ENCODE assay signal across 8 mouse cellular contexts in the genomic region with DNA sequence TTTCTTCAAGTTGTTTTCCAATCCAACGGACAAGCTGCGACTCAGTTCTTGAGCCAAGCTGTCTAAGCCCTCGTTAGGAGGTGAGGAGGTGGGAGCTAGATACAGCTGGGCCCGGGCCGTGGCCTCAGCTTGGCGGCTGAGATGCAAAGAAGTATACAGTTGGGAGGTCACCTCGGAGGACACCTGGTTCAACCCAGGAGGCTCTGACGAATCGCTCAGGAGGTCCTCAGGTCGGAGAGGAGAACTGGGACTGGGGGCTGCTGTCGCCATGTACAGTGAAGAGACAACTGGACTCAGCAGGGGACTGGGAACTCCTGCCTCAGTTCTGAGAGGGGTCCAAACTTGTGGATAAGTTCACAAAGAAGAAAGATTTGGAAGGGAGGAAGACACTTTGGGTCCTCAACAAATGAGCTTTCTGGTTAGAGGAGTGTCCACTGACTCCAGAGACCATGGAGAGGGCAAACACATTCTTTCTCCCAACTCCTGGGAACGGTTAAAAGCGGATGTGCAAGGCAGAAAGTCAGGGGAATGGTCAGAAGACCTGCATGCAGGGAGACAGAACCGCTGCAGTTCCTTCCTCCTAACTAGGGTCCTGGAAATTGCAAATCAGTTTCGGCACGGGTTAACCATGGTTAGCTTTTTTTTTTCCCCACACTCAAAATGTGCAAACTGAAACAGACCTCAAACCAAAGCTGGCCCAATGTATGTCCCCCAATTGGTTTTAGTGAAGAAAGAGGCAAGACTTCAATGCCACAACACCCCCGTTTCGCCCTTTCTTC. TPM values are rescaled to one million over a fixed set of nuclear protein-coding genes. Genes with fewer than 3 reads are reported as not detected.
DNase-seq lines count a peak whose midpoint lies in the region; ATAC-seq and TF ChIP-seq lines count a peak whose summit lies in the region.

No protein-coding gene starts in this region.

- no peak for TF ChIP-seq RAD21 in MEL (IDR thresholded peaks at IDR 0.05; ENCODE audit: low read depth, low read length)

- TF ChIP-seq POLR2A in kidney, adult 2 months (IDR thresholded peaks at IDR 0.05; ENCODE audit: low read depth, low read length): no peak
- no peak for TF ChIP-seq POLR2A in MEL (IDR thresholded peaks at IDR 0.05; ENCODE audit: control insufficient read depth in 1 of 2, insufficient read depth in 1 of 2, low read depth in 1 of 2, low read length in 2 of 2, poor library complexity in 1 of 2)

- no peaks in the 10 kb centered on the region for H3K9me3 ChIP-seq in MEL (replicated peaks; ENCODE audit: insufficient read depth, low read length)
- no peaks in the 10 kb centered on the region for H3K9me3 ChIP-seq in forebrain, embryonic 14.5 days (replicated peaks; ENCODE audit: control insufficient read depth, low read length)
- H3K9me3 ChIP-seq in liver, embryonic 14.5 days (ENCODE audit: control insufficient read depth, low read length): no peaks in the 10 kb centered on the region

- H3K4me3 ChIP-seq in kidney, adult 2 months (ENCODE audit: insufficient read depth, low read depth, low read length): peak overlapping the region; percentile 68
- H3K4me3 ChIP-seq in MEL (ENCODE audit: control insufficient read depth in 1 of 2, insufficient read depth in 1 of 2, low read depth in 2 of 2, low read length in 2 of 2): peak overlapping the region; percentile 71 to 77
- peak overlapping the region; percentile 55 for H3K4me3 ChIP-seq in forebrain, embryonic 14.5 days (ENCODE audit: low read depth, low read length)
- H3K4me3 ChIP-seq in liver, embryonic 14.5 days (ENCODE audit: insufficient read depth in 1 of 2, low read depth in 2 of 2, low read length in 2 of 2): peak overlapping the region; percentile 83 to 86

- H3K27ac ChIP-seq in kidney, adult 2 months (ENCODE audit: insufficient read depth, low read depth, low read length): peak overlapping the region; percentile 62
- H3K27ac ChIP-seq in MEL (ENCODE audit: control insufficient read depth, low read depth, low read length): peak overlapping the region; percentile 80
- peak overlapping the region; percentile 82 for H3K27ac ChIP-seq in forebrain, embryonic 14.5 days (ENCODE audit: low read depth, low read length)
- H3K27ac ChIP-seq in liver, embryonic 14.5 days: peak overlapping the region; percentile 89

- peak overlapping the region; percentile 90 for H3K9ac ChIP-seq in MEL (ENCODE audit: control insufficient read depth, low read depth, low read length, poor library complexity, severe bottlenecking)
- peak overlapping the region; percentile 73 for H3K9ac ChIP-seq in forebrain, embryonic 14.5 days (ENCODE audit: low read length)
- H3K9ac ChIP-seq in liver, embryonic 14.5 days (replicated peaks): peak overlapping the region; percentile 98

- ATAC-seq in forebrain, embryonic 14.5 days: no peak
- no peak for ATAC-seq in liver, embryonic 14.5 days (ENCODE audit: insufficient read depth)

- H3K4me2 ChIP-seq in forebrain, embryonic 14.5 days (ENCODE audit: low read length): peak overlapping the region; percentile 68
- H3K4me2 ChIP-seq in liver, embryonic 14.5 days (ENCODE audit: low read depth): peak overlapping the region; percentile 100

- peaks cover 10% of the 10 kb centered on the region; the same call in 1 of the 2 replicates for H3K4me1 ChIP-seq in kidney, adult 2 months (ENCODE audit: control insufficient read depth, insufficient read depth, low read length)
- H3K4me1 ChIP-seq in MEL (ENCODE audit: control insufficient read depth in 1 of 2, insufficient read depth in 2 of 2, low read length in 2 of 2): peaks cover 16 to 39% of the 10 kb centered on the region in 2 experiments
- H3K4me1 ChIP-seq in forebrain, embryonic 14.5 days (ENCODE audit: control insufficient read depth, insufficient read depth, low read length): peaks cover 31% of the 10 kb centered on the region
- H3K4me1 ChIP-seq in liver, embryonic 14.5 days (replicated peaks; ENCODE audit: control insufficient read depth in 2 of 2, insufficient read depth in 2 of 2, low read length in 1 of 2): peaks cover 21 to 26% of the 10 kb centered on the region in 2 experiments

- no peaks in the 10 kb centered on the region for H3K27me3 ChIP-seq in kidney, adult 2 months (replicated peaks; ENCODE audit: control insufficient read depth, insufficient read depth, low read length)
- H3K27me3 ChIP-seq in MEL (ENCODE audit: control insufficient read depth in 1 of 2, insufficient read depth in 2 of 2, low read length in 2 of 2): no peaks in the 10 kb centered on the region
- no peaks in the 10 kb centered on the region for H3K27me3 ChIP-seq in forebrain, embryonic 14.5 days (replicated peaks; ENCODE audit: control insufficient read depth, insufficient read depth, low read length)
- H3K27me3 ChIP-seq in liver, embryonic 14.5 days (ENCODE audit: control insufficient read depth, insufficient read depth, low read length): peaks cover 17% of the 10 kb centered on the region

- H3K36me3 ChIP-seq in kidney, adult 2 months (ENCODE audit: control insufficient read depth, insufficient read depth, low read length): no peaks in the 10 kb centered on the region
- H3K36me3 ChIP-seq in MEL (ENCODE audit: control insufficient read depth in 1 of 2, insufficient read depth in 2 of 2, low read length in 2 of 2): peaks cover 2 to 32% of the 10 kb centered on the region in 2 experiments; a peak in 3 of 4 replicates
- peaks cover 26% of the 10 kb centered on the region for H3K36me3 ChIP-seq in forebrain, embryonic 14.5 days (ENCODE audit: control insufficient read depth, insufficient read depth, low read length)
- no peaks in the 10 kb centered on the region; the same call in 1 of the 2 replicates for H3K36me3 ChIP-seq in liver, embryonic 14.5 days (replicated peaks; ENCODE audit: control insufficient read depth, insufficient read depth, low read depth)

- 12% methylated on average over 18 of the region's 18 CpGs for WGBS in kidney, adult 2 months
- 11% methylated on average over 18 of the region's 18 CpGs for WGBS in forebrain, embryonic 14.5 days
- WGBS in liver, embryonic 14.5 days (ENCODE audit: insufficient replicate concordance): 30% methylated on average over 18 of the region's 18 CpGs

- no peak for TF ChIP-seq CTCF in kidney, adult 2 months (conservative IDR thresholded peaks at IDR 0.05; ENCODE audit: insufficient read depth, insufficient read length, low read depth, low read length)
- no peak for TF ChIP-seq CTCF in MEL (IDR thresholded peaks at IDR 0.05 in 2 of 3, conservative IDR thresholded peaks at IDR 0.05 in 1 of 3; ENCODE audit: control insufficient read depth in 1 of 3, insufficient read depth in 1 of 3, low read depth in 2 of 3, low read length in 3 of 3, poor library complexity in 1 of 3, severe bottlenecking in 1 of 3)
- no peak for TF ChIP-seq CTCF in liver, embryonic 14.5 days (IDR thresholded peaks at IDR 0.05; ENCODE audit: low read depth)

- no peak for TF ChIP-seq EP300 in MEL (IDR thresholded peaks at IDR 0.05; ENCODE audit: low read depth in 1 of 2, low read length in 2 of 2)
- TF ChIP-seq EP300 in liver, embryonic 14.5 days (IDR thresholded peaks at IDR 0.05; ENCODE audit: low read depth): no peak

- DNase-seq in kidney, adult 2 months: no peak
- DNase-seq in kidney, postnatal 25 days: no peak
- DNase-seq in MEL (ENCODE audit: low read depth, low spot score): peak; percentile 59
- DNase-seq in forebrain, embryonic 14.5 days (ENCODE audit: low spot score): no peak
- DNase-seq in liver, embryonic 14.5 days (ENCODE audit: low read depth in 3 of 3, low spot score in 3 of 3): no peak
- DNase-seq in thymus, postnatal 25 days: peak; percentile 36
- DNase-seq in adrenal gland, adult 18-20 months (ENCODE audit: low spot score in 2 of 2): no peak
- DNase-seq in right cerebral cortex, adult 18-20 months: no peak

- peaks cover 16% of the 10 kb centered on the region for H3K79me2 ChIP-seq in MEL (ENCODE audit: control insufficient read depth, insufficient read depth, low read length, poor library complexity)

RNA-seq across cellular contexts. Expression of gene Cntrob, which starts 0.7 kb away (rescaled TPM):
- polyA plus RNA-seq in kidney, adult 2 months (2012; rRNA removed): 4.6 and 5.7 TPM in 2 replicates
- 16.5 and 17.8 TPM in 2 replicates for total RNA-seq in MEL (2012; rRNA removed)
- 10 to 100 TPM in 1 of 2 experiments, not detected in 1; 38.3 TPM for polyA plus RNA-seq in MEL (2012; ENCODE audit: insufficient read depth in 1 of 2, insufficient read length in 2 of 2, low read depth in 1 of 2, low replicate concordance in 2 of 2, missing spikeins in 1 of 2)
- 13.9 and 18.9 TPM in 2 replicates for polyA plus RNA-seq in forebrain, embryonic 14.5 days (2014; fragmentation: Nextera tagmentation; extraction: Ambion mirVana)
- polyA plus RNA-seq in liver, embryonic 14.5 days (2012; rRNA removed): 7.8 and 9.8 TPM in 2 replicates
- 5.0 and 6.5 TPM in 2 replicates for polyA plus RNA-seq in liver, embryonic 14.5 days (2014; fragmentation: Nextera tagmentation; extraction: Ambion mirVana)
- 1 to 10 TPM; 3.6 to 4.1 TPM for total RNA-seq in adrenal gland, adult 18-20 months (2021)

RNA-seq across cellular contexts. Expression of gene Trappc1, which starts 0.9 kb away (rescaled TPM):
- 57.9 and 72.3 TPM in 2 replicates for polyA plus RNA-seq in kidney, adult 2 months (2012; rRNA removed)
- 57.6 and 58.6 TPM in 2 replicates for total RNA-seq in MEL (2012; rRNA removed)
- polyA plus RNA-seq in MEL (2012; ENCODE audit: insufficient read depth in 1 of 2, insufficient read length in 2 of 2, low read depth in 1 of 2, low replicate concordance in 2 of 2, missing spikeins in 1 of 2): 10 to 100 TPM in 1 of 2 experiments, not detected in 1; 89.8 TPM
- 188 and 243 TPM in 2 replicates for polyA plus RNA-seq in forebrain, embryonic 14.5 days (2014; fragmentation: Nextera tagmentation; extraction: Ambion mirVana)
- polyA plus RNA-seq in liver, embryonic 14.5 days (2012; rRNA removed): 49.6 and 62.9 TPM in 2 replicates
- 101 and 106 TPM in 2 replicates for polyA plus RNA-seq in liver, embryonic 14.5 days (2014; fragmentation: Nextera tagmentation; extraction: Ambion mirVana)
- 10 to 100 TPM; 57.8 to 60.1 TPM for total RNA-seq in adrenal gland, adult 18-20 months (2021)

RNA-seq across cellular contexts. Expression of gene Kcnab3, which starts 3.2 kb away (rescaled TPM):
- 1.2 and 1.3 TPM in 2 replicates for polyA plus RNA-seq in kidney, adult 2 months (2012; rRNA removed)
- 3.0 and 3.8 TPM in 2 replicates for total RNA-seq in MEL (2012; rRNA removed)
- 1 to 10 TPM in 1 of 2 experiments, not detected in 1; 6.2 TPM for polyA plus RNA-seq in MEL (2012; ENCODE audit: insufficient read depth in 1 of 2, insufficient read length in 2 of 2, low read depth in 1 of 2, low replicate concordance in 2 of 2, missing spikeins in 1 of 2)
- polyA plus RNA-seq in forebrain, embryonic 14.5 days (2014; fragmentation: Nextera tagmentation; extraction: Ambion mirVana): 3.3 and 3.9 TPM in 2 replicates
- 0.09 and 0.20 TPM in 2 replicates for polyA plus RNA-seq in liver, embryonic 14.5 days (2012; rRNA removed)
- 0.06 and 0.10 TPM in 2 replicates for polyA plus RNA-seq in liver, embryonic 14.5 days (2014; fragmentation: Nextera tagmentation; extraction: Ambion mirVana)
- 1 to 10 TPM; 6.8 to 8.8 TPM for total RNA-seq in adrenal gland, adult 18-20 months (2021)

RNA-seq across cellular contexts. Expression of gene Rnf227, which starts 17.4 kb away (rescaled TPM):
- 1.5 and 2.1 TPM in 2 replicates for polyA plus RNA-seq in kidney, adult 2 months (2012; rRNA removed)
- 6.4 and 11.5 TPM in 2 replicates for total RNA-seq in MEL (2012; rRNA removed)
- 10 to 100 TPM in 1 of 2 experiments, not detected in 1; 12.4 TPM for polyA plus RNA-seq in MEL (2012; ENCODE audit: insufficient read depth in 1 of 2, insufficient read length in 2 of 2, low read depth in 1 of 2, low replicate concordance in 2 of 2, missing spikeins in 1 of 2)
- polyA plus RNA-seq in forebrain, embryonic 14.5 days (2014; fragmentation: Nextera tagmentation; extraction: Ambion mirVana): 126 and 146 TPM in 2 replicates
- 0.30 and 0.74 TPM in 2 replicates for polyA plus RNA-seq in liver, embryonic 14.5 days (2012; rRNA removed)
- 0.59 and 0.66 TPM in 2 replicates for polyA plus RNA-seq in liver, embryonic 14.5 days (2014; fragmentation: Nextera tagmentation; extraction: Ambion mirVana)
- 1 to 10 TPM; 5.2 to 5.5 TPM for total RNA-seq in adrenal gland, adult 18-20 months (2021)

RNA-seq across cellular contexts. Expression of gene Chd3, which starts 46.3 kb away (rescaled TPM):
- polyA plus RNA-seq in kidney, adult 2 months (2012; rRNA removed): 168 and 175 TPM in 2 replicates
- total RNA-seq in MEL (2012; rRNA removed): 37.3 and 65.8 TPM in 2 replicates
- 10 to 100 TPM in 1 of 2 experiments, not detected in 1; 84.9 TPM for polyA plus RNA-seq in MEL (2012; ENCODE audit: insufficient read depth in 1 of 2, insufficient read length in 2 of 2, low read depth in 1 of 2, low replicate concordance in 2 of 2, missing spikeins in 1 of 2)
- 70.3 and 77.3 TPM in 2 replicates for polyA plus RNA-seq in forebrain, embryonic 14.5 days (2014; fragmentation: Nextera tagmentation; extraction: Ambion mirVana)
- polyA plus RNA-seq in liver, embryonic 14.5 days (2012; rRNA removed): 13.7 and 14.3 TPM in 2 replicates
- polyA plus RNA-seq in liver, embryonic 14.5 days (2014; fragmentation: Nextera tagmentation; extraction: Ambion mirVana): 1.9 and 2.4 TPM in 2 replicates
- 100 to 1,000 TPM in 1 of 2 experiments, 10 to 100 TPM in 1; 87.6 to 109 TPM for total RNA-seq in adrenal gland, adult 18-20 months (2021)

Comparison
In these comparisons a context has a peak if more than half of its experiments do, and no peak if none do; other contexts are left out.
1. DNase-seq: peak in MEL (single experiment) and thymus, postnatal 25 days (single experiment); none in kidney, adult 2 months (single experiment), kidney, postnatal 25 days (0 of 2), forebrain, embryonic 14.5 days (single experiment), liver, embryonic 14.5 days (0 of 3), adrenal gland, adult 18-20 months (0 of 2) and right cerebral cortex, adult 18-20 months (single experiment).
2. Peak in every context shown above with its lines, with median percentiles within 50 percentile points of each other: H3K27ac ChIP-seq, H3K4me3 ChIP-seq and H3K9ac ChIP-seq.